Mouse (Mus musculus): Measurements from ENCODE around the gene Gm732. TPM values are rescaled to one million over a fixed set of nuclear protein-coding genes. Genes with fewer than 3 reads are reported as not detected.

Gm732 gene
- not detected in 2 replicates for polyA plus RNA-seq (2015; fragmentation: Nextera tagmentation; extraction: Ambion mirVana)

GRCm38 (mm10) chrX:107948365-107948764 lies at the start of gene Gm732:
TSS of gene Gm732 (minus strand) at chrX:107948465.

Other genes starting within 250 kb of the Gm732 start
- not detected in 2 replicates for gene Tent5d, start 155.9 kb downstream of the Gm732 start, polyA plus RNA-seq (2015; fragmentation: Nextera tagmentation; extraction: Ambion mirVana)
- 8.8 and 10.7 TPM in 2 replicates for gene 2610002M06Rik, start 132.1 kb downstream of the Gm732 start, polyA plus RNA-seq (2015; fragmentation: Nextera tagmentation; extraction: Ambion mirVana)

All from adrenal gland, postnatal 0 days (tissue).